Mouse (Mus musculus): ENCODE results near the gene 9530068E07Rik. TPM values are rescaled to one million over a fixed set of nuclear protein-coding genes. Genes with fewer than 3 reads are reported as not detected.

The 9530068E07Rik gene
- polyA plus RNA-seq, 1 experiment from 2014 or later = 165 TPM

- peaks cover 21% of the 10 kb centered on the region for H3K4me1 ChIP-seq
- 87% methylated on average over 9 of the region's 9 CpGs for WGBS
- no peaks in the 10 kb centered on the region for H3K9me3 ChIP-seq
- H3K4me3 ChIP-seq = no peak overlapping the region
- peaks cover 83% of the 10 kb centered on the region for H3K36me3 ChIP-seq (replicated peaks)
- H3K27ac ChIP-seq (replicated peaks) = no peak overlapping the region
- H3K27me3 ChIP-seq (replicated peaks; ENCODE audit: low read depth, poor library complexity, severe bottlenecking) = no peaks in the 10 kb centered on the region
- DNase-seq (ENCODE audit: low spot score) = no peak
These were observed 9.0 kb downstream of the 9530068E07Rik start for GRCm38 (mm10) chr11:52405196-52405688.

- no peak overlapping the region for H3K27ac ChIP-seq (replicated peaks)
- peaks cover 72% of the 10 kb centered on the region for H3K36me3 ChIP-seq (replicated peaks)
- H3K9me3 ChIP-seq = peaks cover 7% of the 10 kb centered on the region; the same call in 1 of the 2 replicates
- no peak for DNase-seq (ENCODE audit: low spot score)
- no peaks in the 10 kb centered on the region for H3K4me1 ChIP-seq
- 72% methylated on average over 5 of the region's 5 CpGs for WGBS
- H3K27me3 ChIP-seq (replicated peaks; ENCODE audit: low read depth, poor library complexity, severe bottlenecking) = no peaks in the 10 kb centered on the region
- H3K4me3 ChIP-seq = no peak overlapping the region
These were observed 13.1 kb downstream of the 9530068E07Rik start for GRCm38 (mm10) chr11:52409316-52409715.

GRCm38 (mm10) chr11:52418358-52418757, 22.1 kb downstream of the 9530068E07Rik start:
- Histone ChIP-seq H3K4me1 (no peaks in the 10 kb centered on the region), H3K9me3 (no peaks in the 10 kb centered on the region), H3K27me3 (replicated peaks; ENCODE audit: low read depth, poor library complexity, severe bottlenecking) (no peaks in the 10 kb centered on the region), H3K4me3 (no peak overlapping the region), H3K27ac (replicated peaks) (no peak overlapping the region), H3K36me3 (replicated peaks) (no peaks in the 10 kb centered on the region)
- WGBS = 85% methylated on average over 5 of the region's 5 CpGs
- no peak for DNase-seq (ENCODE audit: low spot score)

- no peaks in the 10 kb centered on the region for H3K4me1 ChIP-seq
- H3K9me3 ChIP-seq = no peaks in the 10 kb centered on the region
- no peak overlapping the region for H3K4me3 ChIP-seq
- WGBS = 50% methylated on average over 5 of the region's 5 CpGs
- no peak for DNase-seq (ENCODE audit: low spot score)
- H3K27ac ChIP-seq (replicated peaks) = no peak overlapping the region
- H3K27me3 ChIP-seq (replicated peaks; ENCODE audit: low read depth, poor library complexity, severe bottlenecking) = no peaks in the 10 kb centered on the region
- H3K36me3 ChIP-seq (replicated peaks) = no peaks in the 10 kb centered on the region
These were observed 23.0 kb downstream of the 9530068E07Rik start for GRCm38 (mm10) chr11:52419246-52419645.

- Histone ChIP-seq H3K9me3 (no peaks in the 10 kb centered on the region), H3K4me3 (no peak overlapping the region), H3K4me1 (no peaks in the 10 kb centered on the region), H3K36me3 (replicated peaks) (no peaks in the 10 kb centered on the region), H3K27ac (replicated peaks) (no peak overlapping the region), H3K27me3 (replicated peaks; ENCODE audit: low read depth, poor library complexity, severe bottlenecking) (no peaks in the 10 kb centered on the region)
- no peak for DNase-seq (ENCODE audit: low spot score)
- 72% methylated on average over 7 of the region's 7 CpGs for WGBS
These were observed 23.6 kb downstream of the 9530068E07Rik start for GRCm38 (mm10) chr11:52419861-52420260.

GRCm38 (mm10) chr11:52420296-52421052, 24.2 kb downstream of the 9530068E07Rik start:
- no peaks in the 10 kb centered on the region for H3K9me3 ChIP-seq
- no peaks in the 10 kb centered on the region for H3K27me3 ChIP-seq (replicated peaks; ENCODE audit: low read depth, poor library complexity, severe bottlenecking)
- H3K36me3 ChIP-seq (replicated peaks) = no peaks in the 10 kb centered on the region
- no peak overlapping the region for H3K4me3 ChIP-seq
- 76% methylated on average over 12 of the region's 12 CpGs for WGBS
- H3K27ac ChIP-seq (replicated peaks) = no peak overlapping the region
- DNase-seq (ENCODE audit: low spot score) = no peak
- no peaks in the 10 kb centered on the region for H3K4me1 ChIP-seq

GRCm38 (mm10) chr11:52421053-52421778, 25.0 kb downstream of the 9530068E07Rik start:
- no peak overlapping the region for H3K4me3 ChIP-seq
- H3K27ac ChIP-seq (replicated peaks) = no peak overlapping the region
- H3K27me3 ChIP-seq (replicated peaks; ENCODE audit: low read depth, poor library complexity, severe bottlenecking) = no peaks in the 10 kb centered on the region
- 37% methylated on average over 12 of the region's 12 CpGs for WGBS
- H3K4me1 ChIP-seq = no peaks in the 10 kb centered on the region
- DNase-seq (ENCODE audit: low spot score) = peak; percentile 72
- no peaks in the 10 kb centered on the region for H3K36me3 ChIP-seq (replicated peaks)
- H3K9me3 ChIP-seq = no peaks in the 10 kb centered on the region

GRCm38 (mm10) chr11:52429440-52429839, 33.2 kb downstream of the 9530068E07Rik start:
- no peak for DNase-seq (ENCODE audit: low spot score)
- no peak overlapping the region for H3K27ac ChIP-seq (replicated peaks)
- WGBS = 79% methylated on average over 6 of the region's 6 CpGs
- no peaks in the 10 kb centered on the region for H3K36me3 ChIP-seq (replicated peaks)
- H3K27me3 ChIP-seq (replicated peaks; ENCODE audit: low read depth, poor library complexity, severe bottlenecking) = no peaks in the 10 kb centered on the region
- no peak overlapping the region for H3K4me3 ChIP-seq
- H3K4me1 ChIP-seq = no peaks in the 10 kb centered on the region
- H3K9me3 ChIP-seq = no peaks in the 10 kb centered on the region

GRCm38 (mm10) chr11:52431594-52431993, 35.4 kb downstream of the 9530068E07Rik start:
- no peaks in the 10 kb centered on the region for H3K9me3 ChIP-seq
- H3K27ac ChIP-seq (replicated peaks) = no peak overlapping the region
- H3K4me3 ChIP-seq = no peak overlapping the region
- 74% methylated on average over 5 of the region's 5 CpGs for WGBS
- peaks cover under 1% of the 10 kb centered on the region for H3K4me1 ChIP-seq
- H3K36me3 ChIP-seq (replicated peaks) = no peaks in the 10 kb centered on the region
- DNase-seq (ENCODE audit: low spot score) = no peak
- H3K27me3 ChIP-seq (replicated peaks; ENCODE audit: low read depth, poor library complexity, severe bottlenecking) = no peaks in the 10 kb centered on the region

GRCm38 (mm10) chr11:52432148-52432547, 35.9 kb downstream of the 9530068E07Rik start:
- DNase-seq (ENCODE audit: low spot score) = no peak
- no peaks in the 10 kb centered on the region for H3K36me3 ChIP-seq (replicated peaks)
- no peaks in the 10 kb centered on the region for H3K9me3 ChIP-seq
- H3K4me1 ChIP-seq = peaks cover 6% of the 10 kb centered on the region
- H3K4me3 ChIP-seq = no peak overlapping the region
- no peak overlapping the region for H3K27ac ChIP-seq (replicated peaks)
- 91% methylated on average over 5 of the region's 5 CpGs for WGBS
- H3K27me3 ChIP-seq (replicated peaks; ENCODE audit: low read depth, poor library complexity, severe bottlenecking) = no peaks in the 10 kb centered on the region

- no peak for DNase-seq (ENCODE audit: low spot score)
- Histone ChIP-seq H3K36me3 (replicated peaks) (no peaks in the 10 kb centered on the region), H3K27me3 (replicated peaks; ENCODE audit: low read depth, poor library complexity, severe bottlenecking) (no peaks in the 10 kb centered on the region), H3K9me3 (no peaks in the 10 kb centered on the region), H3K27ac (replicated peaks) (no peak overlapping the region), H3K4me1 (peaks cover 10% of the 10 kb centered on the region), H3K4me3 (no peak overlapping the region)
- 85% methylated on average over 8 of the region's 8 CpGs for WGBS
These were observed 37.0 kb downstream of the 9530068E07Rik start for GRCm38 (mm10) chr11:52433076-52433796.

GRCm38 (mm10) chr11:52433797-52434195, 37.6 kb downstream of the 9530068E07Rik start:
- 63% methylated on average over 2 of the region's 2 CpGs for WGBS
- Histone ChIP-seq H3K27me3 (replicated peaks; ENCODE audit: low read depth, poor library complexity, severe bottlenecking) (no peaks in the 10 kb centered on the region), H3K9me3 (no peaks in the 10 kb centered on the region), H3K36me3 (replicated peaks) (no peaks in the 10 kb centered on the region), H3K4me1 (peaks cover 10% of the 10 kb centered on the region), H3K4me3 (no peak overlapping the region), H3K27ac (replicated peaks) (no peak overlapping the region)
- no peak for DNase-seq (ENCODE audit: low spot score)

All from embryonic facial prominence, embryonic 10.5 days (tissue).